Mouse (Mus musculus): Measurements from ENCODE around the gene Fuom. TPM values are rescaled to one million over a fixed set of nuclear protein-coding genes. Genes with fewer than 3 reads are reported as not detected.

Fuom gene
- polyA plus RNA-seq, 1 experiment = 21.5 TPM

DNA sequence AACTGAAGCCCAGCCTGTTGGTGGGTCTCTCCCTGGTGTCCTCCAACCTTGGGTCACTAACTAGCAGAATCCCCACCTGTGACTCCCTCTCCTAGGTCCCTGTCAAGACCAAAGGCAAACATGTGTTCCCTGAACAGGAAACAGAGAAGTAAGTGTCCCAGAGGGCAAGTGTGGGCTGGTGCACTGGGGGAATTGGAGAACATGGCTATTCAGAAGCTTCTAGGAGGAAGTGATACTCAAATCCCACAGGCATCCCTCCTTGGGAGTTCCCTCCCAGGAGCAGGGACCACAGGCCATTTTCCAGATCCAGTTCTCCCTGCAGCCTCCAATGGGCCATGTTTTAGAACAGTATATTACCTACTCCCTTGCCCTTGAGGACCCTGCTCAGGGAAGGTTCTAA, 6.2 kb downstream of the Fuom start:
- Histone ChIP-seq H3K36me3 (ENCODE audit: control insufficient read depth, insufficient read depth) (no peaks in the 10 kb centered on the region), H3K79me3 (ENCODE audit: low read depth) (no peaks in the 10 kb centered on the region), H3K79me2 (ENCODE audit: control insufficient read depth, insufficient read depth) (no peaks in the 10 kb centered on the region), H3K27me3 (ENCODE audit: control insufficient read depth, insufficient read depth, insufficient read length) (no peaks in the 10 kb centered on the region), H3K4me3 (ENCODE audit: insufficient read depth, poor library complexity, severe bottlenecking) (no peak overlapping the region), H3ac (ENCODE audit: control insufficient read depth, insufficient read length, low read depth) (no peak overlapping the region)
- TF ChIP-seq MYOG (IDR thresholded peaks at IDR 0.05; ENCODE audit: control insufficient read depth, extremely low read depth, insufficient read length) (no peak), USF1 (IDR thresholded peaks at IDR 0.05; ENCODE audit: low read depth) (no peak), MYOD1 (IDR thresholded peaks at IDR 0.05; ENCODE audit: control insufficient read depth, insufficient read length, low read depth) (no peak), FOSL1 (IDR thresholded peaks at IDR 0.05; ENCODE audit: insufficient read depth, low read length, poor library complexity, severe bottlenecking) (no peak), MAX (IDR thresholded peaks at IDR 0.05) (no peak), CEBPB (IDR thresholded peaks at IDR 0.05; ENCODE audit: low read depth) (no peak), CTCF (IDR thresholded peaks at IDR 0.05; ENCODE audit: control insufficient read depth, insufficient read depth, insufficient read length) (no peak)

DNA sequence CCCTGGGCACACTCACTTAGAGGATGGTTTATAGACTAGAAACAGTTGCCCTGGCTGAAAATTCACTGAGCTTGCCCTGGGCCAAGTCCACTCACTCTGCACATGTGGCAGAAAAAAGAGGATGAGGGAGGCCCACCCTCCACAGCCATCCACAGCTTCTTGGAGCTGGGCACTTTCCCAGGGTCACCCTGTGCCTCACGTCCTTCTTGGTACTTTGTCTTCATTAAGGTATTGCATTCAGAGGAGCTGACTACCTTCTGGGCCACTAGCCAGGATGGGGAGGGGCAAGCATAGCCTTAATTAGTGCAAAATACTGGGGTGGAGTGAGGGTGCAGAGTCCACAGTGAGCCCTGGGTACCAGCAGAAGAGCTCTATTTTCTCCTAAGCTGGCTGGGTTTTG, 6.7 kb downstream of the Fuom start:
- Histone ChIP-seq H3K79me2 (ENCODE audit: control insufficient read depth, insufficient read depth) (no peaks in the 10 kb centered on the region), H3K36me3 (ENCODE audit: control insufficient read depth, insufficient read depth) (no peaks in the 10 kb centered on the region), H3K79me3 (ENCODE audit: low read depth) (no peaks in the 10 kb centered on the region), H3K4me3 (ENCODE audit: insufficient read depth, poor library complexity, severe bottlenecking) (no peak overlapping the region), H3ac (ENCODE audit: control insufficient read depth, insufficient read length, low read depth) (no peak overlapping the region), H3K27me3 (ENCODE audit: control insufficient read depth, insufficient read depth, insufficient read length) (no peaks in the 10 kb centered on the region)
- no peak for TF ChIP-seq CTCF (IDR thresholded peaks at IDR 0.05; ENCODE audit: control insufficient read depth, insufficient read depth, insufficient read length)
- TF ChIP-seq FOSL1 (IDR thresholded peaks at IDR 0.05; ENCODE audit: insufficient read depth, low read length, poor library complexity, severe bottlenecking) = no peak
- no peak for TF ChIP-seq CEBPB (IDR thresholded peaks at IDR 0.05; ENCODE audit: low read depth)
- TF ChIP-seq MAX (IDR thresholded peaks at IDR 0.05) = no peak
- no peak for TF ChIP-seq MYOD1 (IDR thresholded peaks at IDR 0.05; ENCODE audit: control insufficient read depth, insufficient read length, low read depth)
- no peak for TF ChIP-seq MYOG (IDR thresholded peaks at IDR 0.05; ENCODE audit: control insufficient read depth, extremely low read depth, insufficient read length)
- TF ChIP-seq USF1 (IDR thresholded peaks at IDR 0.05; ENCODE audit: low read depth) = no peak

GRCm38 (mm10) chr7:140094954-140095353, 7.3 kb downstream of the Fuom start:
- no peaks in the 10 kb centered on the region for H3K36me3 ChIP-seq (ENCODE audit: control insufficient read depth, insufficient read depth)
- no peaks in the 10 kb centered on the region for H3K79me3 ChIP-seq (ENCODE audit: low read depth)
- no peak overlapping the region for H3ac ChIP-seq (ENCODE audit: control insufficient read depth, insufficient read length, low read depth)
- H3K4me3 ChIP-seq (ENCODE audit: insufficient read depth, poor library complexity, severe bottlenecking) = no peak overlapping the region
- TF ChIP-seq MYOD1 (IDR thresholded peaks at IDR 0.05; ENCODE audit: control insufficient read depth, insufficient read length, low read depth) (no peak), MAX (IDR thresholded peaks at IDR 0.05) (no peak), CTCF (IDR thresholded peaks at IDR 0.05; ENCODE audit: control insufficient read depth, insufficient read depth, insufficient read length) (no peak), FOSL1 (IDR thresholded peaks at IDR 0.05; ENCODE audit: insufficient read depth, low read length, poor library complexity, severe bottlenecking) (no peak), USF1 (IDR thresholded peaks at IDR 0.05; ENCODE audit: low read depth) (no peak), MYOG (IDR thresholded peaks at IDR 0.05; ENCODE audit: control insufficient read depth, extremely low read depth, insufficient read length) (no peak), CEBPB (IDR thresholded peaks at IDR 0.05; ENCODE audit: low read depth) (no peak)
- no peaks in the 10 kb centered on the region for H3K27me3 ChIP-seq (ENCODE audit: control insufficient read depth, insufficient read depth, insufficient read length)
- H3K79me2 ChIP-seq (ENCODE audit: control insufficient read depth, insufficient read depth) = no peaks in the 10 kb centered on the region

DNA sequence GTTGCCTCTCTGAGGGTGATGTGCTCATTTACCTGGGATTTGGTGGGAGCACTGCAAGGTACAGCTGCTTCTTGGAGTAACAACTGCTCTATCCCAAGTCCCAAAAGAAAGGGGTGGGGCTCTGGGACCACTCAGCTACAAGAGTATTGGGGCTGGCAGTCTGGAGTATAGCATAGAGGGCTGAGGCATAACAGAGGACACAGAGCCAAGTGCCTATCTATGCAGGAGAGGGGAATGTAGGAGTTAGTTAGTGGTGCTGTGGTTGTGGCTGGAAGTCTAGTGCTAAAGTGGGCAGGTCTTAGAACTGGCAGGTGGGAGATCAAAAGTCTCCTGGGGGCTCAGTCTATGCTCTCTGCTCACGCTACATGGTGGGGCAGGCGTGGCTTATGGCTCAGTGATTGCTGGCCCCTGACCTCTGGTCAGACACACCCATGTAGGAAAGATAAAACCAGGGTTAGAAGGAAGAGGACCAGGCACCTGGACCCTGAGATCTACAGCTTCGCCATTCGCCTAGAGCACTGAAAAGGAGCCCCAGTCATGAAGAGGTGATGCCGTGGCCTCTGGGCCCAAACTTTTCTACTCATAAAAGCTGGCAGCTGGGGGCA, 9.2 kb downstream of the Fuom start, which contains the start of gene Prap1:
Gene Prap1 (plus strand): TSS at position 472 of the 605 bp plus-strand sequence.
- Histone ChIP-seq H3K4me3 (ENCODE audit: insufficient read depth, poor library complexity, severe bottlenecking) (no peak within 1 kb of the TSS), H3K36me3 (ENCODE audit: control insufficient read depth, insufficient read depth) (no peaks in the 10 kb centered on the region), H3K27me3 (ENCODE audit: control insufficient read depth, insufficient read depth, insufficient read length) (no peaks in the 10 kb centered on the region), H3K79me3 (ENCODE audit: low read depth) (no peaks in the 10 kb centered on the region), H3K79me2 (ENCODE audit: control insufficient read depth, insufficient read depth) (no peaks in the 10 kb centered on the region), H3ac (ENCODE audit: control insufficient read depth, insufficient read length, low read depth) (no peak within 1 kb of the TSS)
- TF ChIP-seq MYOD1 (IDR thresholded peaks at IDR 0.05; ENCODE audit: control insufficient read depth, insufficient read length, low read depth) = no peak
- no peak for TF ChIP-seq FOSL1 (IDR thresholded peaks at IDR 0.05; ENCODE audit: insufficient read depth, low read length, poor library complexity, severe bottlenecking)
- TF ChIP-seq CEBPB (IDR thresholded peaks at IDR 0.05; ENCODE audit: low read depth) = no peak
- TF ChIP-seq MYOG (IDR thresholded peaks at IDR 0.05; ENCODE audit: control insufficient read depth, extremely low read depth, insufficient read length) = no peak
- no peak for TF ChIP-seq MAX (IDR thresholded peaks at IDR 0.05)
- TF ChIP-seq USF1 (IDR thresholded peaks at IDR 0.05; ENCODE audit: low read depth) = no peak
- no peak for TF ChIP-seq CTCF (IDR thresholded peaks at IDR 0.05; ENCODE audit: control insufficient read depth, insufficient read depth, insufficient read length)

DNA sequence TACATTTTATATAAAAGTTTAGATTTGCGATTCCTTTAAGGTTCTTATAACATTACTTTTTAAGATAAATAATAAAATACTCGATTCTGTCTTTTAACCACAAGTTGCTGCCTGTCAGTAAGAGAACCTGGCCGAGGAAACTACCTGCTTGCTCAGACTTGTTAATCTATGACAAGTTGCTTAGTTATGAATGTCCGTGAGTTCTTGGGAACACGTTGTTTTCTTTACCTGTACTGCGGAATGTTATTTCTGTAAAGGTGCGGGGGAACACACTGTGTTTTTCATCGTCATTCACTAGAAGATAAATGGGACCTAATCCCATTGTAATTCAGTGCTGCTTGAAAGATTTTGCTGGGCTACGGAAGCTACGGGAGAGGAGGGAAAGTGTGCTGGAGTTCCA, 11.6 kb downstream of the Fuom start:
- H3K4me3 ChIP-seq (ENCODE audit: insufficient read depth, poor library complexity, severe bottlenecking) = no peak overlapping the region

More for the DNA sequence above, 11.6 kb downstream of the Fuom start:
- no peaks in the 10 kb centered on the region for H3K36me3 ChIP-seq (ENCODE audit: control insufficient read depth, insufficient read depth)
- H3K79me2 ChIP-seq (ENCODE audit: control insufficient read depth, insufficient read depth) = no peaks in the 10 kb centered on the region
- no peaks in the 10 kb centered on the region for H3K27me3 ChIP-seq (ENCODE audit: control insufficient read depth, insufficient read depth, insufficient read length)
- no peak for TF ChIP-seq MAX (IDR thresholded peaks at IDR 0.05)
- no peak for TF ChIP-seq MYOG (IDR thresholded peaks at IDR 0.05; ENCODE audit: control insufficient read depth, extremely low read depth, insufficient read length)
- TF ChIP-seq CEBPB (IDR thresholded peaks at IDR 0.05; ENCODE audit: low read depth) = no peak
- no peak for TF ChIP-seq FOSL1 (IDR thresholded peaks at IDR 0.05; ENCODE audit: insufficient read depth, low read length, poor library complexity, severe bottlenecking)
- TF ChIP-seq MYOD1 (IDR thresholded peaks at IDR 0.05; ENCODE audit: control insufficient read depth, insufficient read length, low read depth) = no peak
- no peak for TF ChIP-seq USF1 (IDR thresholded peaks at IDR 0.05; ENCODE audit: low read depth)
- no peak for TF ChIP-seq CTCF (IDR thresholded peaks at IDR 0.05; ENCODE audit: control insufficient read depth, insufficient read depth, insufficient read length)
- no peak overlapping the region for H3ac ChIP-seq (ENCODE audit: control insufficient read depth, insufficient read length, low read depth)
- no peaks in the 10 kb centered on the region for H3K79me3 ChIP-seq (ENCODE audit: low read depth)
